Mouse (Mus musculus) adrenal gland, postnatal 25 days (tissue): ENCODE results near the gene Gnb2. TPM values are rescaled to one million over a fixed set of nuclear protein-coding genes. Genes with fewer than 3 reads are reported as not detected.

Experiments used
- microRNA-seq, 2 experiments: library from miRNA; unstranded; fragments of <30 nt; microRNA quantifications; one replicate each; pipeline ENCODE4 v1.2.0; 2021
- total RNA-seq: library from RNA; stranded (reverse); gene quantifications from 2 replicates; pipeline ENCODE4 v1.2.3, GENCODE M21; 2021

Gnb2 gene
- total RNA-seq, 1 experiment from 2014 or later: 681 TPM

Small RNAs within 50 kb of the gene (microRNA-seq; reads per million reads assigned to microRNA genes)
- gene Mir6418: 0.34 to 1.8 reads per million in 2 experiments

Other genes starting within 250 kb of the Gnb2 start
- 6.7 and 10.9 TPM in 2 replicates for gene Ache, start 246.0 kb downstream of the Gnb2 start, total RNA-seq
- 9.6 and 12.1 TPM in 2 replicates for gene Ufsp1, start 238.9 kb downstream of the Gnb2 start, total RNA-seq
- gene Srrt, start 225.8 kb downstream of the Gnb2 start, total RNA-seq: 164 and 195 TPM in 2 replicates
- gene Trip6, start 219.1 kb downstream of the Gnb2 start, total RNA-seq: 32.3 and 40.8 TPM in 2 replicates
- 9.2 and 17.7 TPM in 2 replicates for gene Slc12a9, start 199.9 kb downstream of the Gnb2 start, total RNA-seq
- 54.6 and 70.5 TPM in 2 replicates for gene Ephb4, start 183.4 kb downstream of the Gnb2 start, total RNA-seq
- not detected in 2 replicates for gene Zan, start 56.4 kb downstream of the Gnb2 start, total RNA-seq
- gene Pop7, start 31.0 kb downstream of the Gnb2 start, total RNA-seq: 29.9 and 31.7 TPM in 2 replicates
- 34.7 and 52.3 TPM in 2 replicates for gene Gigyf1, start 15.0 kb downstream of the Gnb2 start, total RNA-seq
- gene Epo, start 268 bp downstream of the Gnb2 start, total RNA-seq: not detected in 2 replicates
- gene Actl6b, start 20.0 kb upstream of the Gnb2 start, total RNA-seq: 2.7 and 6.4 TPM in 2 replicates
- gene Tfr2, start 36.3 kb upstream of the Gnb2 start, total RNA-seq: 0.85 and 2.9 TPM in 2 replicates
- 54.1 and 59.1 TPM in 2 replicates for gene Mospd3, start 67.5 kb upstream of the Gnb2 start, total RNA-seq
- 931 and 937 TPM in 2 replicates for gene Pcolce, start 80.3 kb upstream of the Gnb2 start, total RNA-seq
- gene Fbxo24, start 95.5 kb upstream of the Gnb2 start, total RNA-seq: 1.0 and 2.2 TPM in 2 replicates
- 19.3 and 35.7 TPM in 2 replicates for gene Lrch4, start 95.6 kb upstream of the Gnb2 start, total RNA-seq
- 13.4 and 18.2 TPM in 2 replicates for gene Gm20605, start 95.7 kb upstream of the Gnb2 start, total RNA-seq
- gene Sap25, start 107.8 kb upstream of the Gnb2 start, total RNA-seq: 10.0 and 14.0 TPM in 2 replicates
- gene Irs3, start 112.2 kb upstream of the Gnb2 start, total RNA-seq: 4.9 and 5.7 TPM in 2 replicates
- 32.1 and 43.7 TPM in 2 replicates for gene Agfg2, start 151.2 kb upstream of the Gnb2 start, total RNA-seq
- gene Nyap1, start 208.1 kb upstream of the Gnb2 start, total RNA-seq: 3.0 and 5.6 TPM in 2 replicates
- gene Tsc22d4, start 212.2 kb upstream of the Gnb2 start, total RNA-seq: 86.0 and 104 TPM in 2 replicates
- 30.9 and 34.0 TPM in 2 replicates for gene Ppp1r35, start 245.3 kb upstream of the Gnb2 start, total RNA-seq